Mouse (Mus musculus): ENCODE results near the gene Usmg5. TPM values are rescaled to one million over a fixed set of nuclear protein-coding genes. Genes with fewer than 3 reads are reported as not detected.

Usmg5 gene
- polyA plus RNA-seq, 1 experiment from 2014 or later, result 1,426 TPM

DNA sequence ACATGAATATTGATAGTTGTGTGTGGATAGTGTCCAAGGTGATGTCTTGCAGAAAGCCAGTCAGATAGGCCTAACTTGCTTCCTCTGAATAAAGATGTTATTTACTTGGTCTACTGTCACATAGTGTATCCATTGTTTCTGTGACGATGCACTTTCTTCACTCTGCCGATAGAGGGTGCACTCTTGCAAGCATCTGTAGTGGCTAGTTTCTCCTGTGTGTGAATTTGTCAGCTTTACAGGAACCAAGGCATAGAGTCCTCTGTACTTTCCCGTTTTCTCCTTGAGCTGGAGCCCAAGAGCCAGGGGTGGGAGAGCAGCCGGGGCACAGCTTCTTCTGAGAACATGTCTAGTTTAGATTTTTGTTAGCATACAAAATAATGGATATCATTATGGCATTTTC, 30.6 kb upstream of the Usmg5 start:
- Histone ChIP-seq H3K4me1 (no peaks in the 10 kb centered on the region), H3K9ac (no peak overlapping the region), H3K27me3 (no peaks in the 10 kb centered on the region), H3K4me2 (no peak overlapping the region), H3K36me3 (peaks cover 76% of the 10 kb centered on the region), H3K9me3 (no peaks in the 10 kb centered on the region), H3K27ac (no peak overlapping the region), H3K4me3 (no peak overlapping the region)
- 40% methylated on average over 4 of the region's 4 CpGs for WGBS
- ATAC-seq (ENCODE audit: insufficient number of reproducible peaks, insufficient read depth, low FRiP score, low TSS enrichment, low read depth), result no peak

GRCm38 (mm10) chr19:47118634-47119033, 28.2 kb upstream of the Usmg5 start:
- H3K4me2 ChIP-seq, result no peak overlapping the region
- peaks cover 76% of the 10 kb centered on the region for H3K36me3 ChIP-seq
- no peak for ATAC-seq (ENCODE audit: insufficient number of reproducible peaks, insufficient read depth, low FRiP score, low TSS enrichment, low read depth)
- 82% methylated on average over 2 of the region's 2 CpGs for WGBS
- no peak overlapping the region for H3K27ac ChIP-seq
- H3K9ac ChIP-seq, result no peak overlapping the region
- H3K4me1 ChIP-seq, result no peaks in the 10 kb centered on the region
- no peaks in the 10 kb centered on the region for H3K9me3 ChIP-seq
- no peaks in the 10 kb centered on the region for H3K27me3 ChIP-seq
- no peak overlapping the region for H3K4me3 ChIP-seq

- no peak overlapping the region for H3K9ac ChIP-seq
- H3K9me3 ChIP-seq, result no peaks in the 10 kb centered on the region
- no peak overlapping the region for H3K27ac ChIP-seq
- no peak for ATAC-seq (ENCODE audit: insufficient number of reproducible peaks, insufficient read depth, low FRiP score, low TSS enrichment, low read depth)
- H3K4me1 ChIP-seq, result no peaks in the 10 kb centered on the region
- H3K36me3 ChIP-seq, result peaks cover 100% of the 10 kb centered on the region
- WGBS, result 92% methylated on average over 9 of the region's 9 CpGs
- H3K4me3 ChIP-seq, result no peak overlapping the region
- no peak overlapping the region for H3K4me2 ChIP-seq
- H3K27me3 ChIP-seq, result no peaks in the 10 kb centered on the region
Observed at GRCm38 (mm10) chr19:47104641-47105271, 14.3 kb upstream of the Usmg5 start.

GRCm38 (mm10) chr19:47101080-47101479, 10.6 kb upstream of the Usmg5 start:
- Histone ChIP-seq H3K9me3 (no peaks in the 10 kb centered on the region), H3K4me2 (no peak overlapping the region), H3K4me3 (no peak overlapping the region), H3K36me3 (peaks cover 98% of the 10 kb centered on the region), H3K27me3 (no peaks in the 10 kb centered on the region), H3K9ac (no peak overlapping the region), H3K4me1 (no peaks in the 10 kb centered on the region), H3K27ac (no peak overlapping the region)
- WGBS, result 86% methylated on average over 5 of the region's 5 CpGs
- no peak for ATAC-seq (ENCODE audit: insufficient number of reproducible peaks, insufficient read depth, low FRiP score, low TSS enrichment, low read depth)

GRCm38 (mm10) chr19:47089718-47090525, 525 bp downstream of the Usmg5 start:
- H3K27me3 ChIP-seq, result no peaks in the 10 kb centered on the region
- H3K4me2 ChIP-seq, result peak overlapping the region; percentile 89
- H3K9ac ChIP-seq, result peak overlapping the region; percentile 99
- H3K27ac ChIP-seq, result peak overlapping the region; percentile 86
- no peaks in the 10 kb centered on the region for H3K9me3 ChIP-seq
- peak overlapping the region; percentile 97 for H3K4me3 ChIP-seq
- H3K4me1 ChIP-seq, result peaks cover 20% of the 10 kb centered on the region
- peaks cover 35% of the 10 kb centered on the region for H3K36me3 ChIP-seq
- ATAC-seq (ENCODE audit: insufficient number of reproducible peaks, insufficient read depth, low FRiP score, low TSS enrichment, low read depth), result peak; percentile 70; the same call in 1 of the 2 replicates
- WGBS, result 1% methylated on average over 36 of the region's 36 CpGs

- no peak for ATAC-seq (ENCODE audit: insufficient number of reproducible peaks, insufficient read depth, low FRiP score, low TSS enrichment, low read depth)
- no peaks in the 10 kb centered on the region for H3K9me3 ChIP-seq
- H3K36me3 ChIP-seq, result peaks cover 38% of the 10 kb centered on the region
- H3K4me3 ChIP-seq, result no peak overlapping the region
- H3K4me1 ChIP-seq, result peaks cover 20% of the 10 kb centered on the region
- H3K4me2 ChIP-seq, result peak overlapping the region; percentile 89; the same call in 1 of the 2 replicates
- no peak overlapping the region for H3K27ac ChIP-seq
- no peak overlapping the region for H3K9ac ChIP-seq
- no peaks in the 10 kb centered on the region for H3K27me3 ChIP-seq
- WGBS, result 85% methylated on average over 3 of the region's 3 CpGs
Observed at GRCm38 (mm10) chr19:47088226-47088625, 2.2 kb downstream of the Usmg5 start.

DNA sequence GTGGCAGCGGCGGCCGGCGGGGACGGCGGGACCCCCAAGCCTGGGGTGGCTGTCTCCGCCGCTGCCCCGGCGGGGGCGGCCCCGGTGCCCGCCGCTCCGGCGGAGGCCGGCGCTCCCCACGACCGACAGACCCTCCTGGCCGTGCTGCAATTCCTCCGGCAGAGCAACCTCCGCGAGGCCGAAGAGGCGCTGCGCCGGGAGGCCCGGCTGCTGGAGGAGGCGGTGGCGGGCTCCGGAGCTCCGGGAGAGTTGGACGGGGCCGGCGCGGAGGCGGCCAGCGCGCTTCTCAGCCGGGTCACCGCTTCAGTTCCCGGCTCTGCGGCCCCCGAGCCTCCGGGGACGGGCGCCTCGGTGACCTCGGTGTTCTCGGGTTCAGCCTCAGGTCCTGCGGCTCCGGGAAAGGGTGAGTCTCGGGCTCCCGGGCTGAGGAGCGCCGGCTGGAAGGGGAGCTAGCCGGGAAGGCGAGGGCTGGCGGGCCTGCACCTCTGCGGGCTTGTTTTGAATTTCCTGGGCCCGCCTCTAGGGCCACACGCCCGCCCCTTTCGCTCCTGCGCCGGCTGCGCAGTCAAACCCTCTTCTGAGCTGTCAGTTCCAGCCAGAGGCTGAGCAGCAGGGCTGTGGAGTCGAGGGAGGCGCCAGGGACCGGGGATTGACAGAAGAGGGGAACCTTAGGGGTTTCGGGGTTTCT, 22.4 kb downstream of the Usmg5 start:
- H3K4me1 ChIP-seq, result peaks cover 11% of the 10 kb centered on the region
- no peaks in the 10 kb centered on the region for H3K27me3 ChIP-seq
- H3K27ac ChIP-seq, result peak overlapping the region; percentile 90
- H3K4me3 ChIP-seq, result peak overlapping the region; percentile 99
- under 1% methylated on average over 72 of the region's 72 CpGs for WGBS
- H3K36me3 ChIP-seq, result peaks cover 23% of the 10 kb centered on the region
- H3K9ac ChIP-seq, result peak overlapping the region; percentile 94
- ATAC-seq (ENCODE audit: insufficient number of reproducible peaks, insufficient read depth, low FRiP score, low TSS enrichment, low read depth), result peak; percentile 84
- no peaks in the 10 kb centered on the region for H3K9me3 ChIP-seq
- H3K4me2 ChIP-seq, result peak overlapping the region; percentile 72

DNA sequence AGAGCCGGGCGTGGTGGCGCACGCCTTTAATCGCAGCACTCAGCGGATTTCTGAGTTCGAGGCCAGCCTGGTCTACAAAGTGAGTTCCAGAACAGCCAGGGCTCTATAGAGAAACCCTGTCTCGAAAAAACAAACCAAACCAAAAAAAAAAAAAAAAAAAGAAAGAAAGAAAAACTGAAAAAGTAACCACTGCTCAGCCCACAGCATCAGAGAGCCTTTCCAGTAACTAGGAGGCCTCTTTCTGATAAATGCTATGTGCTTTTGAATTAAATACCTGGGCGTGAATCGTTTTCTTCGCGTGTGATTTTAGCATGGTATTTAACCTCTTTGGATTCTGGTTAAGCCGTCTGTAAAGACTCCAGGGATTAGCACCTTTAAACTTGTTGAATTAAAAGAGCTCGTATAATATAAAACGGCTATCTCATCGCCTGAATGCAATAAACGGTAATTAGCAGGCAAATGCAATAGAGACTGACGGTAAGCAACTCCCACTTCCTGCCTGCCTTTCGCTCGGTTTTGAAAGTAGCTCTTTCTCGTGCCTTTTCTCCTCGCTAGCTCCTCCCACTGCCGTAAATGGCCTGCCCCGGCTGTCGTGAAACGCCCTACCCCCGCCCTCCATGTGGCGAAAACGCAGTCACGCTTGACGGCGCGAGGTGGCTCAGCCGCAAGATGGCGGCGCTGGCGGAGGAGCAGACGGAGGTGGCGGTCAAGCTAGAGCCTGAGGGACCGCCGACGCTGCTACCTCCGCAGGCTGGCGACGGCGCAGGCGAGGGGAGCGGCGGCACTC, 23.2 kb downstream of the Usmg5 start, which contains the start of gene Taf5:
Gene Taf5, plus strand, starts transcription at position 651 of the 787 bp plus-strand sequence.
- Histone ChIP-seq H3K9ac (peak within 1 kb of the TSS; percentile 94), H3K36me3 (peaks cover 15% of the 10 kb centered on the region), H3K27ac (peak within 1 kb of the TSS; percentile 90), H3K4me1 (peaks cover 11% of the 10 kb centered on the region), H3K4me3 (peak within 1 kb of the TSS; percentile 99), H3K27me3 (no peaks in the 10 kb centered on the region), H3K9me3 (no peaks in the 10 kb centered on the region), H3K4me2 (peak within 1 kb of the TSS; percentile 72)
- WGBS, result 10% methylated on average over 49 of the region's 49 CpGs
- peak; percentile 68; the same call in 1 of the 2 replicates for ATAC-seq (ENCODE audit: insufficient number of reproducible peaks, insufficient read depth, low FRiP score, low TSS enrichment, low read depth)

DNA sequence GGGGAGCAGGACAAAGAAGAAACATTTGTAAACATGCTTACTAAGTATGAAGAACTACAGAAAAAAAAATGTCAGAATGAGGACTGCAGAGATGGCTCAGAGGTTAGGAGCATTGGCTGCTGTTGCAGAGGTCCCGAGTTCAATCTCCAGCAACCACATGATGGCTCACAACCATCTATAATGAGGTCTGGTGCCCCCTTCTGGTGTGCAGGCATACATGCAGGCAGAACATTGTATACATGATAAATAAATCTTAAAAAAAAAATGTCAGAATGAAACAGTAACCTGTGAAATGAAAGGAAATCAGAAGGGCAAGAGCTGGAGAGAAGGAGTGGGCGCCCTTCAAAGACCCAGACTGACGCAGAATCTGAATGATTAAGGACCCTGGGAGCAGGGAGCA, 24.6 kb downstream of the Usmg5 start:
- peaks cover 11% of the 10 kb centered on the region for H3K4me1 ChIP-seq
- ATAC-seq (ENCODE audit: insufficient number of reproducible peaks, insufficient read depth, low FRiP score, low TSS enrichment, low read depth), result no peak
- no peaks in the 10 kb centered on the region for H3K27me3 ChIP-seq
- WGBS, result 94% methylated on average over 3 of the region's 3 CpGs
- H3K9me3 ChIP-seq, result no peaks in the 10 kb centered on the region
- peaks cover under 1% of the 10 kb centered on the region; the same call in 1 of the 2 replicates for H3K36me3 ChIP-seq
- no peak overlapping the region for H3K27ac ChIP-seq
- H3K4me2 ChIP-seq, result no peak overlapping the region
- H3K4me3 ChIP-seq, result no peak overlapping the region
- H3K9ac ChIP-seq, result no peak overlapping the region

GRCm38 (mm10) chr19:47057684-47058083, 32.8 kb downstream of the Usmg5 start:
- WGBS, result 71% methylated on average over 1 of the region's 1 CpGs

GRCm38 (mm10) chr19:47053471-47053870, 37.0 kb downstream of the Usmg5 start:
- Histone ChIP-seq H3K9ac (no peak overlapping the region), H3K9me3 (no peaks in the 10 kb centered on the region), H3K27ac (no peak overlapping the region), H3K36me3 (no peaks in the 10 kb centered on the region), H3K4me1 (peaks cover 17% of the 10 kb centered on the region), H3K4me3 (no peak overlapping the region), H3K27me3 (no peaks in the 10 kb centered on the region), H3K4me2 (no peak overlapping the region)
- WGBS, result 83% methylated on average over 4 of the region's 4 CpGs
- no peak for ATAC-seq (ENCODE audit: insufficient number of reproducible peaks, insufficient read depth, low FRiP score, low TSS enrichment, low read depth)

More at GRCm38 (mm10) chr19:47057684-47058083, 32.8 kb downstream of the Usmg5 start:
- H3K4me2 ChIP-seq, result no peak overlapping the region
- no peaks in the 10 kb centered on the region for H3K9me3 ChIP-seq
- H3K27me3 ChIP-seq, result no peaks in the 10 kb centered on the region
- no peaks in the 10 kb centered on the region for H3K36me3 ChIP-seq
- ATAC-seq (ENCODE audit: insufficient number of reproducible peaks, insufficient read depth, low FRiP score, low TSS enrichment, low read depth), result no peak
- H3K4me1 ChIP-seq, result no peaks in the 10 kb centered on the region
- H3K27ac ChIP-seq, result no peak overlapping the region
- no peak overlapping the region for H3K9ac ChIP-seq
- no peak overlapping the region for H3K4me3 ChIP-seq
